Mouse (Mus musculus): ENCODE results near the gene Gan.

The Gan gene

GRCm38 (mm10) chr8:117201221-117202017, 43.5 kb downstream of the Gan start:
- no peak for DNase-seq

GRCm38 (mm10) chr8:117203085-117203484, 45.1 kb downstream of the Gan start:
- DNase-seq, result no peak

- DNase-seq, result no peak
Measured at GRCm38 (mm10) chr8:117205884-117206283, 47.9 kb downstream of the Gan start.

- no peak for DNase-seq
Measured at GRCm38 (mm10) chr8:117206636-117207035, 48.7 kb downstream of the Gan start.

GRCm38 (mm10) chr8:117209150-117209549, 51.2 kb downstream of the Gan start:
- DNase-seq, result no peak

GRCm38 (mm10) chr8:117212100-117212499, 54.2 kb downstream of the Gan start:
- no peak for DNase-seq

- no peak for DNase-seq
Measured at GRCm38 (mm10) chr8:117217724-117218123, 59.8 kb downstream of the Gan start.

- no peak for DNase-seq
Measured at GRCm38 (mm10) chr8:117222396-117222795, 64.5 kb downstream of the Gan start.

- DNase-seq, result peak; percentile 55
Measured at GRCm38 (mm10) chr8:117224630-117225029, 66.7 kb downstream of the Gan start.

- DNase-seq, result no peak
Measured at GRCm38 (mm10) chr8:117226306-117226705, 68.4 kb downstream of the Gan start.

- DNase-seq, result no peak
Measured at GRCm38 (mm10) chr8:117227339-117227738, 69.4 kb downstream of the Gan start.

- no peak for DNase-seq
Measured at GRCm38 (mm10) chr8:117233199-117233598, 75.3 kb downstream of the Gan start.

GRCm38 (mm10) chr8:117236531-117236930, 78.6 kb downstream of the Gan start:
- DNase-seq, result no peak

GRCm38 (mm10) chr8:117240326-117240725, 82.4 kb downstream of the Gan start:
- DNase-seq, result no peak

GRCm38 (mm10) chr8:117240841-117241494, 83.0 kb downstream of the Gan start:
- no peak for DNase-seq

- DNase-seq, result no peak
Measured at GRCm38 (mm10) chr8:117241848-117242247, 83.9 kb downstream of the Gan start.

GRCm38 (mm10) chr8:117242286-117242685, 84.4 kb downstream of the Gan start:
- no peak for DNase-seq

- DNase-seq, result no peak
Measured at GRCm38 (mm10) chr8:117244601-117245000, 86.7 kb downstream of the Gan start.

GRCm38 (mm10) chr8:117248341-117248740, 90.4 kb downstream of the Gan start:
- DNase-seq, result no peak

- no peak for DNase-seq
Measured at GRCm38 (mm10) chr8:117251086-117251681, 93.2 kb downstream of the Gan start.

- DNase-seq, result no peak
Measured at GRCm38 (mm10) chr8:117252650-117253049, 94.7 kb downstream of the Gan start.

GRCm38 (mm10) chr8:117253390-117254269, 95.7 kb downstream of the Gan start:
- DNase-seq, result no peak

- no peak for DNase-seq
Measured at GRCm38 (mm10) chr8:117254496-117254895, 96.6 kb downstream of the Gan start.

All from cerebellum, adult 11-12 months (tissue).